Mouse (Mus musculus): Measurements from ENCODE around the gene Pik3r2.

Gene Pik3r2

GRCm38 (mm10) chr8:70801156-70801555, 24.6 kb upstream of the Pik3r2 start:
- peak; percentile 75 for DNase-seq (ENCODE audit: low read depth)

- DNase-seq (ENCODE audit: low read depth), result no peak
Measured at GRCm38 (mm10) chr8:70800648-70801047, 24.1 kb upstream of the Pik3r2 start.

- no peak for DNase-seq (ENCODE audit: low read depth)
Measured at GRCm38 (mm10) chr8:70798281-70798680, 21.8 kb upstream of the Pik3r2 start.

- peak; percentile 89 for DNase-seq (ENCODE audit: low read depth)
Measured at GRCm38 (mm10) chr8:70797081-70798070, 20.9 kb upstream of the Pik3r2 start.

- DNase-seq (ENCODE audit: low read depth), result peak; percentile 24
Measured at GRCm38 (mm10) chr8:70796403-70797080, 20.0 kb upstream of the Pik3r2 start.

GRCm38 (mm10) chr8:70795370-70795769, 18.9 kb upstream of the Pik3r2 start:
- no peak for DNase-seq (ENCODE audit: low read depth)

GRCm38 (mm10) chr8:70794215-70794614, 17.7 kb upstream of the Pik3r2 start:
- no peak for DNase-seq (ENCODE audit: low read depth)

- DNase-seq (ENCODE audit: low read depth), result peak; percentile 95
Measured at GRCm38 (mm10) chr8:70792700-70793099, 16.2 kb upstream of the Pik3r2 start.

GRCm38 (mm10) chr8:70791975-70792691, 15.6 kb upstream of the Pik3r2 start:
- peak; percentile 99 for DNase-seq (ENCODE audit: low read depth)

GRCm38 (mm10) chr8:70791294-70791701, 14.8 kb upstream of the Pik3r2 start:
- peak; percentile 83 for DNase-seq (ENCODE audit: low read depth)

- no peak for DNase-seq (ENCODE audit: low read depth)
Measured at GRCm38 (mm10) chr8:70790846-70791245, 14.3 kb upstream of the Pik3r2 start.

GRCm38 (mm10) chr8:70789046-70789445, 12.5 kb upstream of the Pik3r2 start:
- no peak for DNase-seq (ENCODE audit: low read depth)

GRCm38 (mm10) chr8:70787941-70788667, 11.6 kb upstream of the Pik3r2 start:
- no peak for DNase-seq (ENCODE audit: low read depth)

- no peak for DNase-seq (ENCODE audit: low read depth)
Measured at GRCm38 (mm10) chr8:70787051-70787445, 10.5 kb upstream of the Pik3r2 start.

- DNase-seq (ENCODE audit: low read depth), result no peak
Measured at GRCm38 (mm10) chr8:70786291-70787050, 10.0 kb upstream of the Pik3r2 start.

- DNase-seq (ENCODE audit: low read depth), result no peak
Measured at GRCm38 (mm10) chr8:70780093-70780492, 3.6 kb upstream of the Pik3r2 start.

- peak; percentile 55 for DNase-seq (ENCODE audit: low read depth)
Measured at GRCm38 (mm10) chr8:70775851-70776495, 540 bp downstream of the Pik3r2 start.

- DNase-seq (ENCODE audit: low read depth), result no peak
Measured at GRCm38 (mm10) chr8:70775227-70775626, 1.3 kb downstream of the Pik3r2 start.

GRCm38 (mm10) chr8:70774740-70775139, 1.8 kb downstream of the Pik3r2 start:
- DNase-seq (ENCODE audit: low read depth), result no peak

- no peak for DNase-seq (ENCODE audit: low read depth)
Measured at GRCm38 (mm10) chr8:70773833-70774232, 2.7 kb downstream of the Pik3r2 start.

All from naive thymus-derived CD4-positive, alpha-beta T cell, adult 2 months (primary cell).